Mouse (Mus musculus): ENCODE measurements around the gene Taf5l. TPM values are rescaled to one million over a fixed set of nuclear protein-coding genes. Genes with fewer than 3 reads are reported as not detected.
"Not testable (repeated sequence)": the region's sequence is repeated elsewhere in the genome, so short reads cannot be mapped to it uniquely, and the experiment has no call there.

The Taf5l gene
- polyA plus RNA-seq, 1 experiment from 2014 or later: 29.9 TPM

DNA sequence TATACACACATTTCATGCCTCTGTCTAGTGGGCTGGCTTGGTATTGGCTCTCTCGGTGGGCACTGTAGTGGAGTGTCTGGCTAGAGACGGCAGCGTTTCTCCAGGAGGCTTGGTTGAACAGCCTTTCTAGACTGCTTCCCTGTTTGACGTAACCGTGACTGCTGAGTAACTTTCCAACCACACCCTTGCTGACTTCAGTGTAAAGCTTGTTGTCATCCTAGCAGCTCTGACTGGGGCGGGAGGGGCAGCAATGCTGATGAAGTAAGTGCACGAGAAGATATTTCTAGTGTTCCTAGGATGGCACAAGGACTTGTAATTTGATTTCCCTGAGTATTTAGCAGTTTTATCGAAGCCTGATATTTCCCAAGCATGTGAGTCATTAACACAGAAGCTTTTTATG is 24.7 kb upstream of the Taf5l start:
- Histone ChIP-seq H3K4me2 (ENCODE audit: low read length) (no peak overlapping the region), H3K4me1 (ENCODE audit: control insufficient read depth, insufficient read depth, low read length) (no peaks in the 10 kb centered on the region), H3K36me3 (ENCODE audit: control insufficient read depth, insufficient read depth, low read length) (peaks cover 56% of the 10 kb centered on the region), H3K9me3 (ENCODE audit: control insufficient read depth, low read length) (no peaks in the 10 kb centered on the region), H3K4me3 (replicated peaks; ENCODE audit: low read depth, low read length) (no peak overlapping the region), H3K27me3 (ENCODE audit: control insufficient read depth, insufficient read depth, low read length) (no peaks in the 10 kb centered on the region), H3K27ac (replicated peaks; ENCODE audit: low read depth, low read length) (no peak overlapping the region), H3K9ac (replicated peaks; ENCODE audit: low read length) (no peak overlapping the region)
- DNase-seq (no peak), ATAC-seq (ENCODE audit: low FRiP score, low TSS enrichment) (no peak)
- 94% methylated on average over 8 of the region's 8 CpGs for WGBS

DNA sequence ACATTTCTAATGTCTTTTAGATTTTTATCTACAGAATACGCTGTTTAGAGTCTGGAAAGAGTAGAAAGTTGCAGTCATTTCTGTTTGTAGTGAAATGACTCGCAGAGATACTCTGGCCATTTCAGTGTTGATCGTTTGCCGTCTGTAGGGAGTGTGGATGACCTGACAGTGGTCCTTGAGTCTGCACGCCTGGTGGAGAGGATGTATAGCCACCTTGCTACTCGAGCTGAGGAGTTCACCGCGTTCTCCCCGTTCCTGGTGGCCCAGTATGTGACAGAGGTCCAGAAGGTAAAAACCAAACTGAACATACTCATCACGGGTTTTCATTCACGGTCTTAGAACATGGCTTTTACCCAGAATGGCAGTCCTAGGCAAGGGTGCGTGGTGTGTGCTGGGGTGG is 23.7 kb upstream of the Taf5l start:
- no peak for ATAC-seq (ENCODE audit: low FRiP score, low TSS enrichment)
- H3K4me1 ChIP-seq (ENCODE audit: control insufficient read depth, insufficient read depth, low read length): no peaks in the 10 kb centered on the region
- H3K4me3 ChIP-seq (replicated peaks; ENCODE audit: low read depth, low read length): no peak overlapping the region
- H3K9ac ChIP-seq (replicated peaks; ENCODE audit: low read length): no peak overlapping the region
- no peak overlapping the region for H3K4me2 ChIP-seq (ENCODE audit: low read length)
- peaks cover 56% of the 10 kb centered on the region for H3K36me3 ChIP-seq (ENCODE audit: control insufficient read depth, insufficient read depth, low read length)
- H3K9me3 ChIP-seq (ENCODE audit: control insufficient read depth, low read length): no peaks in the 10 kb centered on the region
- H3K27ac ChIP-seq (replicated peaks; ENCODE audit: low read depth, low read length): no peak overlapping the region
- 94% methylated on average over 12 of the region's 12 CpGs for WGBS
- DNase-seq: no peak
- no peaks in the 10 kb centered on the region for H3K27me3 ChIP-seq (ENCODE audit: control insufficient read depth, insufficient read depth, low read length)

DNA sequence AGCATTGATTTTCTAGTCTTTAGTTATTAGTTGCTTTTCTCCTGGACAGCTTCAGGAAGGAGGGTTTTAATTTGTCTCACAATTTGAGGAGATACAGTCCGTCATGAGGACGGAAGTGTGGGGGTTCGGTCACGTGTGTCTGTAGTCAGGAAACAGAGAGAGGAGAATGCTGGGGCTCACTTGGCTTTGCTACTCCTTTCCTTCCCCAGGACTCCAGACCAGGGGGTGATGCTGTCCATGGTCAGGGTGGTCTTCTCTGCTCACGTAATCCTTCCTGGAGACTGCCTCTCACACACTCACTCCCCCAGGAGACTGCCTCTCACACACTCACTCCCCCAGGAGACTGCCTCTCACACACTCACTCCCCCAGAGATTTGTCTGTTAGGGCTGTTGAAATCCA is 23.2 kb upstream of the Taf5l start:
- Histone ChIP-seq H3K9ac (replicated peaks; ENCODE audit: low read length) (no peak overlapping the region), H3K4me3 (replicated peaks; ENCODE audit: low read depth, low read length) (no peak overlapping the region), H3K27me3 (ENCODE audit: control insufficient read depth, insufficient read depth, low read length) (no peaks in the 10 kb centered on the region), H3K9me3 (ENCODE audit: control insufficient read depth, low read length) (no peaks in the 10 kb centered on the region), H3K27ac (replicated peaks; ENCODE audit: low read depth, low read length) (no peak overlapping the region), H3K4me2 (ENCODE audit: low read length) (no peak overlapping the region), H3K36me3 (ENCODE audit: control insufficient read depth, insufficient read depth, low read length) (peaks cover 61% of the 10 kb centered on the region), H3K4me1 (ENCODE audit: control insufficient read depth, insufficient read depth, low read length) (no peaks in the 10 kb centered on the region)
- DNase-seq: no peak
- WGBS: 91% methylated on average over 5 of the region's 5 CpGs
- no peak for ATAC-seq (ENCODE audit: low FRiP score, low TSS enrichment)

DNA sequence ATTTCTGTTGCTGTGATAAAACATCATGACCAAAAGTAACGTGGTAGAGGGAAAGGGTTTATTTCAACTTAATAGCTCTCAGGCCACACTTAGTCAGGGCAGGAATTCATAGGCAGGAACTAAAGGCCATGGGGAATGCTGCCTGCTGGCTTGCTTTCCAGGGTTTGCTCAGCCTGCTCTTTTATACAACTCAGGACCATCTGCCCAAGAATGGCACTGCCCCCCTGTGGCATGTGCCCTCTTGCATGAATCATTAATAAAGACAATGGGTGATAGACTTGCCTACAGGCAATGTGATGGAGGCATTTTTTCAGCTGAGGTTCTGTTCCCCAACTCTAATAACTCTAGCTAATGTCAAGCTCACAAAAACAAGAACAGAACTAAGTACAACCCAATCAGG is 21.0 kb upstream of the Taf5l start:
- Histone ChIP-seq H3K4me3 (replicated peaks; ENCODE audit: low read depth, low read length) (no peak overlapping the region), H3K4me1 (ENCODE audit: control insufficient read depth, insufficient read depth, low read length) (no peaks in the 10 kb centered on the region), H3K9ac (replicated peaks; ENCODE audit: low read length) (no peak overlapping the region), H3K9me3 (ENCODE audit: control insufficient read depth, low read length) (no peaks in the 10 kb centered on the region), H3K27ac (replicated peaks; ENCODE audit: low read depth, low read length) (no peak overlapping the region), H3K36me3 (ENCODE audit: control insufficient read depth, insufficient read depth, low read length) (peaks cover 75% of the 10 kb centered on the region), H3K27me3 (ENCODE audit: control insufficient read depth, insufficient read depth, low read length) (no peaks in the 10 kb centered on the region), H3K4me2 (ENCODE audit: low read length) (no peak overlapping the region)
- no peak for ATAC-seq (ENCODE audit: low FRiP score, low TSS enrichment)
- WGBS: 78% methylated on average over 1 of the region's 1 CpGs
- no peak for DNase-seq

DNA sequence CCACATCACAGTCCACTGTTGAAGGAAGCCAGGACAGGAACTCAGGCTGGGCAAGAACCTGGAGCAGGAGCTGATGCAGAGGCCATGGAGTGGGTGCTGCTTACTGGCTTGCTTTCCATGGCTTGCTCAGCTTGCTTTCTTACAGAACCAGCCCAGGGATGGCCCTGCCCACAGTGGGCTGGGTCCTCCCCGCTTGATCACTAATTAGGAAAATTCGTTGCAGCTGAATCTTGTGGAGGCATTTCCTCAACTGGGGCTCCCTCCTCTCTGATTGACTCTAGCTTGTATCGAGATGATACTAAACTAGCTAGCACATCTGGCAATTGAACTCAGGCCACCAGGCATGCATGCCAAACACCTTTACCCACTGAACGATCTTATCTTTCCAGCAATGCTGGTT is 18.2 kb upstream of the Taf5l start:
- Histone ChIP-seq H3K4me3 (replicated peaks; ENCODE audit: low read depth, low read length) (no peak overlapping the region), H3K9ac (replicated peaks; ENCODE audit: low read length) (no peak overlapping the region), H3K4me2 (ENCODE audit: low read length) (no peak overlapping the region), H3K36me3 (ENCODE audit: control insufficient read depth, insufficient read depth, low read length) (peaks cover 77% of the 10 kb centered on the region), H3K27ac (replicated peaks; ENCODE audit: low read depth, low read length) (no peak overlapping the region), H3K4me1 (ENCODE audit: control insufficient read depth, insufficient read depth, low read length) (no peaks in the 10 kb centered on the region), H3K9me3 (ENCODE audit: control insufficient read depth, low read length) (no peaks in the 10 kb centered on the region), H3K27me3 (ENCODE audit: control insufficient read depth, insufficient read depth, low read length) (no peaks in the 10 kb centered on the region)
- DNase-seq (no peak), ATAC-seq (ENCODE audit: low FRiP score, low TSS enrichment) (no peak)
- 94% methylated on average over 4 of the region's 4 CpGs for WGBS

DNA sequence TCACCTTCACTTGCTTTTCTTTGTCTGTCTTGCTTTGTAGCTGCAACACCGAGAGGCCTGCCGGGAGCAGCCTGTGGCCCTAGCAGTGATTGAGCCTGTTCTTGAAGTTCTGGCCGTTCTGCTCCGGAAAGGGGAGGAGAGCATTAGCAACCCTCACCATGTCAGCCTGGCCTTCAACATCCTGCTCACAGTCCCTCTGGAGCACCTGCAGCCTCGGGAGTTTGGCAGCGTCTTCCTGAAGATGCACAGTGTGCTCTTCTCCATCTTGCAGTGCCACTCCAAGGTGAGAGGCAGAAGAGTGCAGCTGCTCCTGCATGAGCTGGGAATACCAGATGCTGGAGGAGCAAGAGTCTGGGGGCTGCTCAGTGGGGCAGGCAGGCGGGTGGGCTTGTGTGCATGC is 16.9 kb upstream of the Taf5l start:
- H3K27ac ChIP-seq (replicated peaks; ENCODE audit: low read depth, low read length): no peak overlapping the region
- no peaks in the 10 kb centered on the region for H3K9me3 ChIP-seq (ENCODE audit: control insufficient read depth, low read length)
- peaks cover 73% of the 10 kb centered on the region for H3K36me3 ChIP-seq (ENCODE audit: control insufficient read depth, insufficient read depth, low read length)
- DNase-seq: no peak
- H3K4me1 ChIP-seq (ENCODE audit: control insufficient read depth, insufficient read depth, low read length): no peaks in the 10 kb centered on the region
- no peak for ATAC-seq (ENCODE audit: low FRiP score, low TSS enrichment)
- no peak overlapping the region for H3K4me2 ChIP-seq (ENCODE audit: low read length)
- no peak overlapping the region for H3K9ac ChIP-seq (replicated peaks; ENCODE audit: low read length)
- H3K27me3 ChIP-seq (ENCODE audit: control insufficient read depth, insufficient read depth, low read length): no peaks in the 10 kb centered on the region
- WGBS: 93% methylated on average over 7 of the region's 7 CpGs
- no peak overlapping the region for H3K4me3 ChIP-seq (replicated peaks; ENCODE audit: low read depth, low read length)

DNA sequence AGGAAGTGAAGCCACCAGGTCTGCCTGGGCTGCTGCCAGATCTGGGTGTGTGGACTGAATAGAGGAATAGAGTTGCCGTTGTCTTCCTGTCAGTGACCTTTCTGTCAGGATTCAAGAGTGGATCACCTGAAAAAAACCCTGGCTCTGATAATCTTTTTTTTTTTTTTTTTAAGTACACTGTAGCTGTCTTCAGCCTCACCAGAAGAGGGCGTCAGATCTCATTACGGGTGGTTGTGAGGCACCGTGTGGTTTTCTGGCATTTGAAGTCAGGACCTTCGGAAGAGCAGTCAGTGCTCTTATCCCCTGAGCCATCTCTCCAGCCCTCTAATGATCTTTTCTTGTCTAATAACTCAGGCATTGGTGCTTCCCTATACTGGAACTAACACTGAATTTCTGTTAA is 12.2 kb upstream of the Taf5l start:
- no peak overlapping the region for H3K4me2 ChIP-seq (ENCODE audit: low read length)
- ATAC-seq (ENCODE audit: low FRiP score, low TSS enrichment) (no peak), DNase-seq (no peak)
- H3K9ac ChIP-seq (replicated peaks; ENCODE audit: low read length): no peak overlapping the region
- no peaks in the 10 kb centered on the region for H3K4me1 ChIP-seq (ENCODE audit: control insufficient read depth, insufficient read depth, low read length)
- 77% methylated on average over 5 of the region's 5 CpGs for WGBS
- H3K36me3 ChIP-seq (ENCODE audit: control insufficient read depth, insufficient read depth, low read length): peaks cover 71% of the 10 kb centered on the region
- no peak overlapping the region for H3K4me3 ChIP-seq (replicated peaks; ENCODE audit: low read depth, low read length)
- H3K9me3 ChIP-seq (ENCODE audit: control insufficient read depth, low read length): no peaks in the 10 kb centered on the region
- no peak overlapping the region for H3K27ac ChIP-seq (replicated peaks; ENCODE audit: low read depth, low read length)
- no peaks in the 10 kb centered on the region for H3K27me3 ChIP-seq (ENCODE audit: control insufficient read depth, insufficient read depth, low read length)

DNA sequence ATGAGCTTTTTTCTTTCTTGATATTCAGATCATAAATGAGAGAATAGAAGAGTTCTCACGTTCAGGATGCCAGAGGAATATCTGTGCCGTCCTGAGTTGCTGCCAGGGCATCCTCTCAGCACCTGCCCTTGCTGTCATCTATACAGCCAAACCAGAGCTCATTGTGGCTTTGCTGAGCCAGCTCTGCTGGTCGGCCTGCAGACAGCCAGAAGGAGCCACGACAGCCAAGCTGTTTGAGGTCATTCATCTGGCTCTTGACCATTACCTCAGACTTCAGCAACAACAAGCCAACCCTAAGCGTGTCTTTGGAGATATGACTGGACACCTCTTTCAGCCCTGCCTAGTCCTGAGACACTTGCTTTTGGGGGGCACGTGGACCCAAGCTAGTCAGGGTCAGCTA is 6.6 kb upstream of the Taf5l start:
- Histone ChIP-seq H3K9ac (replicated peaks; ENCODE audit: low read length) (no peak overlapping the region), H3K27ac (replicated peaks; ENCODE audit: low read depth, low read length) (no peak overlapping the region), H3K27me3 (ENCODE audit: control insufficient read depth, insufficient read depth, low read length) (no peaks in the 10 kb centered on the region), H3K4me3 (replicated peaks; ENCODE audit: low read depth, low read length) (no peak overlapping the region), H3K36me3 (ENCODE audit: control insufficient read depth, insufficient read depth, low read length) (peaks cover 67% of the 10 kb centered on the region), H3K9me3 (ENCODE audit: control insufficient read depth, low read length) (no peaks in the 10 kb centered on the region), H3K4me2 (ENCODE audit: low read length) (no peak overlapping the region), H3K4me1 (ENCODE audit: control insufficient read depth, insufficient read depth, low read length) (no peaks in the 10 kb centered on the region)
- 94% methylated on average over 6 of the region's 6 CpGs for WGBS
- no peak for DNase-seq
- no peak for ATAC-seq (ENCODE audit: low FRiP score, low TSS enrichment)

DNA sequence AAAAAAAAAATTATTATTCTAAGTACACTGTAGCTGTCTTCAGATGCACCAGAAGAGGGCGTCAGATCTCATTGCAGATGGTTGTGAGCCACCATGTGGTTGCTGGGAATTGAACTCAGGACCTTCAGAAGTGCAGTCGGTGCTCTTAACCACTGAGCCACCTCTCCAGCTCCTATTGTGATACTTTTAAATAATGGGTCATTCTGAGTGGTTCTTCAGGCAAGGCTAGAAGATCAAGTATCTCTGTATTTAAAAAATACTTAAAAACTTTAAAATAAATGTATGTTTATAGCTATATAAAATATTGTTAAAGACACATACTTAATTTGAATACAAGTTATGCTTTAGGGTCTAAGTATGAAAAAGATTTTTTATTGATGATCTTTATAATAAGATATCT is 5.1 kb upstream of the Taf5l start:
- H3K9me3 ChIP-seq (ENCODE audit: control insufficient read depth, low read length); H3K4me2 ChIP-seq (ENCODE audit: low read length); DNase-seq; H3K4me1 ChIP-seq (ENCODE audit: control insufficient read depth, insufficient read depth, low read length); H3K9ac ChIP-seq (replicated peaks; ENCODE audit: low read length); H3K4me3 ChIP-seq (replicated peaks; ENCODE audit: low read depth, low read length); ATAC-seq (ENCODE audit: low FRiP score, low TSS enrichment); H3K27me3 ChIP-seq (ENCODE audit: control insufficient read depth, insufficient read depth, low read length); H3K27ac ChIP-seq (replicated peaks; ENCODE audit: low read depth, low read length): not testable (repeated sequence)
- H3K36me3 ChIP-seq (ENCODE audit: control insufficient read depth, insufficient read depth, low read length): peaks cover 62% of the 10 kb centered on the region
- 86% methylated on average over 2 of the region's 2 CpGs for WGBS
